Mouse (Mus musculus) hindbrain, embryonic 13.5 days (tissue): ENCODE results near the gene Fermt1. TPM values are rescaled to one million over a fixed set of nuclear protein-coding genes. Genes with fewer than 3 reads are reported as not detected.
A peak's percentile ranks its signal among the peaks of the same experiment; 100 is the strongest.

Source experiments
- ATAC-seq: fragments of 200-750 bp; cut with Nextera tagmentation; 2 replicates; pipeline ENCODE4 v1.8.0; 2017; ENCODE audit warnings: moderate TSS enrichment; ENCODE audit not compliant: low FRiP score
- H3K27ac ChIP-seq: fragments of 300-500 bp; sonication (generic); 2 replicates; pipeline ENCODE4 v1.5.1; 2015; ENCODE audit warnings: inconsistent platforms, mild to moderate bottlenecking, moderate library complexity
- H3K27me3 ChIP-seq: fragments of 300-500 bp; sonication (generic); 2 replicates; pipeline ENCODE4 v1.6.1; 2015; ENCODE audit warnings: mild to moderate bottlenecking, inconsistent platforms
- H3K36me3 ChIP-seq: fragments of 300-500 bp; sonication (generic); 2 replicates; pipeline ENCODE4 v1.6.1; 2015; ENCODE audit warnings: mild to moderate bottlenecking, inconsistent platforms
- H3K4me1 ChIP-seq: fragments of 300-500 bp; sonication (generic); replicated peaks from 2 replicates; pipeline ENCODE4 v1.6.1; 2015; ENCODE audit warnings: inconsistent platforms
- H3K4me2 ChIP-seq: fragments of 300-500 bp; sonication (generic); 2 replicates; pipeline ENCODE4 v1.6.1; 2015; ENCODE audit warnings: inconsistent platforms, mild to moderate bottlenecking, moderate library complexity
- H3K4me3 ChIP-seq: fragments of 300-500 bp; sonication (generic); 2 replicates; pipeline ENCODE4 v1.5.1; 2015; ENCODE audit warnings: mild to moderate bottlenecking, inconsistent platforms
- H3K9ac ChIP-seq: fragments of 300-500 bp; sonication (generic); 2 replicates; pipeline ENCODE4 v1.6.1; 2015; ENCODE audit warnings: mild to moderate bottlenecking, inconsistent platforms
- H3K9me3 ChIP-seq: fragments of 300-500 bp; sonication (generic); 2 replicates; pipeline ENCODE4 v1.6.1; 2016; ENCODE audit warnings: inconsistent platforms
- WGBS: fragments of 180-500 bp; shearing (Covaris S2); methylation state at CpG from one replicate; pipeline ENCODE4 v1.1.7; 2015; 5-methylcytosine and 5-hydroxymethylcytosine counted together
- polyA plus RNA-seq: library from polyadenylated mRNA; unstranded; fragments of >200 nt; fragmentation: Nextera tagmentation; extraction: Ambion mirVana; gene quantifications from 2 replicates; pipeline ENCODE4 v1.2.1, GENCODE M21; 2015

Fermt1 gene
- 0.66 TPM in 1 of 2 replicates, not detected in the other for polyA plus RNA-seq

GRCm38 (mm10) chr2:132945326-132946207, at the start of gene Fermt1:
Fermt1 (minus strand) TSS chr2:132945906.
- peak within 1 kb of the TSS; percentile 79 for H3K4me2 ChIP-seq
- H3K36me3 ChIP-seq: no peaks in the 10 kb centered on the region
- ATAC-seq: peak; percentile 77
- peaks cover 58% of the 10 kb centered on the region for H3K27me3 ChIP-seq
- WGBS: 5% methylated on average over 34 of the region's 37 CpGs
- no peak within 1 kb of the TSS for H3K27ac ChIP-seq
- peaks cover 15% of the 10 kb centered on the region for H3K4me1 ChIP-seq
- H3K9me3 ChIP-seq: no peaks in the 10 kb centered on the region
- H3K9ac ChIP-seq: peak within 1 kb of the TSS; percentile 65
- H3K4me3 ChIP-seq: peak within 1 kb of the TSS; percentile 46

DNA sequence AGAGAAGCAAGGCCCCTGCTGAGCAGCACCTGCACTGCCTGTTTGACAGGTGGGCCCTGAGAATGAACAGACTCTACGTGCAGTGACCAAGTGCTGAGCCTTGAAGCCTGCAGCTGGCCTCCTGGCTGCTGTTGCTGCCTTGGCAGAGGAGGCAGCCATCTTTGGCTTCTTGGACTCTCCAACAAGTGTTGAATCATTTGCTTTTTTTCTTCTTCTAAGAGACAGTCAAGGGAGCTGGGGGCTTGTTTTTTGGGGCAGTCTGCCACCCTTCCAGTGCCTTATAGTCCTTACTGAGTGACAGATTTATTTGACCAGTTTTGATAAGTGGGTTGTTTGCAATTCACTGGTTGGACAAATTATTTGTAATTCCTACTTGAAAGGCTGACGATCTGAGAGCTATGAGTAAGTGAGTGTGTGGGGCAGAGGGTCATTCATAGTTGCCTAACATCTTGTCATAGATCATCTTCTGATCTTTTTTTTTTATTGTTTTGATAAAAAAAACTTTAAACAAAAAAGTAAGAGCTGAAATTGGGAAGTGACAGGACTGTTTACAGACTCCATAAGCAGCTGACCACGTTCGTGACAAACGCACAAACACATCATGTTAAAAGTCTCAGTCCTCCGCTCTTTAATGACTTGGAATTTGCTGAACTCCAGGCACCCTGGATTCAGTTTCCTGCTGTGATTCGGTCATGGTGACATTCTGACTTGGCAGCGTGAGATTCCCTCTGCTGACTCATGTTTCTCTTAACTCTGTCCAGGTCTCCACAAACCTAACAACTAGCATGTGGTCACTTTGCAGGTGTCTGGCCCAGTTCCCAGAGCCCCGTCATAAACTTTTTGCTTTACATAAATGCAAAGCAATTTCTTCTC, 47.2 kb upstream of the Fermt1 start:
- H3K4me3 ChIP-seq: no peak overlapping the region
- no peaks in the 10 kb centered on the region for H3K9me3 ChIP-seq
- WGBS: 78% methylated on average over 9 of the region's 9 CpGs
- H3K27ac ChIP-seq: no peak overlapping the region
- no peaks in the 10 kb centered on the region for H3K36me3 ChIP-seq
- no peak for ATAC-seq
- no peaks in the 10 kb centered on the region for H3K27me3 ChIP-seq
- H3K4me2 ChIP-seq: no peak overlapping the region
- no peaks in the 10 kb centered on the region for H3K4me1 ChIP-seq
- H3K9ac ChIP-seq: no peak overlapping the region

GRCm38 (mm10) chr2:132989778-132990564, 44.3 kb upstream of the Fermt1 start:
- Histone ChIP-seq H3K9me3 (no peaks in the 10 kb centered on the region), H3K4me2 (no peak overlapping the region), H3K27ac (0 out of 2 replicates have a peak overlapping the region, but pooled peaks have one; percentile 0), H3K27me3 (no peaks in the 10 kb centered on the region), H3K4me3 (no peak overlapping the region), H3K9ac (no peak overlapping the region), H3K4me1 (no peaks in the 10 kb centered on the region), H3K36me3 (no peaks in the 10 kb centered on the region)
- WGBS: 64% methylated on average over 11 of the region's 11 CpGs
- peak; percentile 43; the same call in 1 of the 2 replicates for ATAC-seq

DNA sequence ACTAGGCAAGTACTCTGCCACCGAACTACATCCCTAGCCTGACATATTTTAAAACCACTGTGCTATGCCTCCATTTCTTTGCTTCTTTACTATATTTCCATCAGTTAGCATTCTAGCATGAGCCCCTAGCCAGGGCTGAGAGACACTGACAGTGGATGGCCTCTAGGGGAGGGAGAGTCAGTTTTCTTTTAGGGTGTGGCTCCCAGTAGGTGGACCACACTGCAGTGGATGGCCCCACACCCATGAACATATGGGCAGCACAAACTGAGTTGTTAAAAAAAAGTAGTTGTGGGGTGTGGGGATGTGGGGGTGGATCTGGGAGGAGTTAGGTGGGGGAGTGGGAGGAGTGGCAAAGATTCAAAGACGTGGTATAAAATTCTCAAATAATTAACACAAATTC, 27.6 kb upstream of the Fermt1 start:
- Histone ChIP-seq H3K9me3 (no peaks in the 10 kb centered on the region; the same call in 1 of the 2 replicates), H3K9ac (no peak overlapping the region), H3K4me1 (no peaks in the 10 kb centered on the region), H3K4me3 (no peak overlapping the region), H3K27me3 (no peaks in the 10 kb centered on the region), H3K36me3 (no peaks in the 10 kb centered on the region), H3K27ac (no peak overlapping the region), H3K4me2 (no peak overlapping the region)
- 90% methylated on average over 2 of the region's 2 CpGs for WGBS
- no peak for ATAC-seq

DNA sequence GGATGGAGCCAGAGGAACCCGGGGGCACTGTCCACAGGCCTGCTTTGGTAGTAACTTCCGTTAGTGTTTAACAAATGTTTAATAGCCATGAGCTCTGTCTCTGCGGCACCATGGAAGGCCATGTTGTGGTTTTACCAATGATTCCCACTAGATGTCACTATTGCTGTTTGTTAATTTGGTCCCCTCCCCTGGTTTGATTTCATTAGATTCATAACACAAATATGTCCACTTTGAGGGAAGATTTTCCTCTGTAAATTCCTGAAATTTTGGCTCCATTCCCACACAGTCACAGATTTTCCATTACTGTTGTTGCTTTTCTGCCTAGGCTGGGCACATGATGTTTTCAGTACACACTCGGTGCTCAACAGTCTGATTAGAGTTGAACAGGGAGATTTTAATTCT, 25.1 kb upstream of the Fermt1 start:
- Histone ChIP-seq H3K4me3 (no peak overlapping the region), H3K27ac (no peak overlapping the region), H3K27me3 (no peaks in the 10 kb centered on the region), H3K4me1 (no peaks in the 10 kb centered on the region), H3K9me3 (no peaks in the 10 kb centered on the region; the same call in 1 of the 2 replicates), H3K36me3 (no peaks in the 10 kb centered on the region), H3K4me2 (no peak overlapping the region), H3K9ac (no peak overlapping the region)
- 41% methylated on average over 4 of the region's 4 CpGs for WGBS
- ATAC-seq: no peak; the same call in 1 of the 2 replicates

- WGBS: 87% methylated on average over 1 of the region's 1 CpGs
- no peak overlapping the region for H3K4me3 ChIP-seq
- ATAC-seq: no peak
- H3K27me3 ChIP-seq: no peaks in the 10 kb centered on the region
- H3K27ac ChIP-seq: no peak overlapping the region
- H3K4me2 ChIP-seq: no peak overlapping the region
- no peaks in the 10 kb centered on the region for H3K4me1 ChIP-seq
- H3K9ac ChIP-seq: no peak overlapping the region
- no peaks in the 10 kb centered on the region for H3K9me3 ChIP-seq
- H3K36me3 ChIP-seq: no peaks in the 10 kb centered on the region
Measured at GRCm38 (mm10) chr2:132957786-132958185, 12.1 kb upstream of the Fermt1 start.

DNA sequence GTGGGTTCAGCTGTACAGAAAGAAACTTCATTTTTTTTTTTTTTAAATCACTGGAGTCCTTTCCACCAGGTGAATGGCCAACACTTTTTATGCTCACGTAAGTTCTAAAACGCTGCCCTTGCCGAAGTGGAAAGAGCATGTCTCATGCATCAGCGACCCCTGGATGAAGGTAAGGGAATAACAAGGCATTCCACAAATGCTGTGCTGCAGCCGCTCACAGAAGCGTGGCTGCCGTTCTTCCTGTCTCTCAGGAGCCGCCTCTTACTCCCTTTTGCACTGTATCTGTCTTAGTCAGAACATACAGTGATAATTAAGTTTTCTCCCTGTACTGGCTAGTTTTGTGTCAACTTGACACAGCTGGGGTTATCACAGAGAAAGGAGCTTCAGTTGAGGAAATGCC, 6.5 kb upstream of the Fermt1 start:
- H3K36me3 ChIP-seq: no peaks in the 10 kb centered on the region
- no peak overlapping the region for H3K27ac ChIP-seq
- peak; percentile 54; the same call in 1 of the 2 replicates for ATAC-seq
- no peaks in the 10 kb centered on the region for H3K9me3 ChIP-seq
- no peaks in the 10 kb centered on the region for H3K4me1 ChIP-seq
- WGBS: 7% methylated on average over 8 of the region's 8 CpGs
- no peak overlapping the region for H3K4me2 ChIP-seq
- peaks cover 14% of the 10 kb centered on the region; the same call in 1 of the 2 replicates for H3K27me3 ChIP-seq
- H3K4me3 ChIP-seq: no peak overlapping the region
- H3K9ac ChIP-seq: no peak overlapping the region

DNA sequence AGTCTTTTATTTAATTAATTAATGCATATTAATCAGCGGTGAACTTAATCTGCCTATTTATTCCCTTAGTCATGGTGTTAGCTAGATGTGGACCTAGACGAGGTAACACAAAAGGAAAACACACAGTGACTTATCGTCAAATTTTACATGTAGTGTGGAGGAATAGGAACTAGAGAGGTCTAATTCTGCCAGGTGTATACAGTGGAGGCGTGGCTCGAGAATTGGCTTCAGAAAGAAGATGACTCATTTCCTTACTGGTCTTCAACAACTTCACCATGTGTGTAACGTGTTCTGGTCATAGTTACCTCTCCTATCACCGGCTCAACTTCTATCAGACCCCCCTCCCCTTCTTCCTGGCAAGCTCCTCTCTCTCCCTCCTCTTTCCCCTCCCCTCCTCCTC, 2.5 kb upstream of the Fermt1 start:
- Histone ChIP-seq H3K4me1 (peaks cover 15% of the 10 kb centered on the region), H3K27ac (no peak overlapping the region), H3K4me3 (no peak overlapping the region), H3K9me3 (no peaks in the 10 kb centered on the region), H3K36me3 (no peaks in the 10 kb centered on the region), H3K27me3 (peaks cover 53% of the 10 kb centered on the region), H3K4me2 (no peak overlapping the region), H3K9ac (no peak overlapping the region)
- ATAC-seq: no peak
- WGBS: 83% methylated on average over 7 of the region's 7 CpGs

DNA sequence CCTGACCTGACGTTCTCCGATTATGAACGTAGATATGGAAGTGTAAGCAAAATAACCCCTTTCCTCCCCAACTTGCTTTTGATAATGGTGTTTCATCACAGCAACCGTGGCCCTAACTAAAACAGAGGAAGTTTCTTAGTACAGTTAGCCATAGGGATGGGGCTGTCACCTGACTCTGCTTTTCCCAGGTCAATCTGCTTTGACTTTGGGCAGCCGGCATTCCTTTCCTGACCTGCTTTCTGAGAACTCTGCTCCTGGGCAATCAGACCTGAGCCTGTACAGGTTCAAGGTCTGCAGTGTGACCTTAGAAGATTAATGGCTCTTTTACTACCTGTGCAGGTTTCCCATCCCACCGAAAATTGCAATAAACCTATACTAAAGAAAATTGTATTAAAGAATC, 1.3 kb upstream of the Fermt1 start:
- Histone ChIP-seq H3K4me1 (peaks cover 15% of the 10 kb centered on the region), H3K9me3 (no peaks in the 10 kb centered on the region), H3K36me3 (no peaks in the 10 kb centered on the region), H3K27ac (no peak overlapping the region), H3K4me2 (no peak overlapping the region), H3K4me3 (no peak overlapping the region), H3K9ac (no peak overlapping the region), H3K27me3 (peaks cover 59% of the 10 kb centered on the region)
- no peak for ATAC-seq
- 82% methylated on average over 6 of the region's 6 CpGs for WGBS

DNA sequence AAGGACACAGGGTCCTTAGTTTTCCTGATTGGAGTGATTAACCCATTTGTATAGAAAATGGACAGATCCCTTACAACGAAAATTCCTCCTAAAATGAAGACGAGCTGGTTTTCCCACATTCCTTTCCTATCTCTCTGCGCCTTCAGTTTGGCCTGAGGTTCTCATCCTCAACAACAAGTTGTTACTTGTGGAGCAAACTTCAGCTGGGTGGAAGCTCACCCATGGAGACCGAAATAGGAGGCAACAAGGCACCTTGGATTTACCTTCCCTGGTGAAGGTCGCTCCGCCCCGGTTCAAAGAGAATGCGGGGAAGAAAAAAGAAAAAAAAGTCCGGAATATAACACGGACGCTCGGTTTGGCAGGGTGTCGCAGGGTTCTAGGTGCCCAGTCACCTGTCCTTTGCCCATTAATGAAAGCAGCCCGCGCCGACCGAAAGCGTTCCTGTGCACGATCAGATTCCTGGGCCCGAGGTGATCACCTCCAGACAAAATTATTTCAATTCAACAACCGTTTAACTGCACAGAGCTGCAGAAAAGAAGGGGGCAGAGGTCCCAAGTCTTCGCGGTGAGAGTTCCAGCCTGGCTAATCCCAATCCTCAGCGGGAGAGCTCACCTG, 888 bp downstream of the Fermt1 start:
- peak overlapping the region; percentile 46 for H3K4me3 ChIP-seq
- peak overlapping the region; percentile 79 for H3K4me2 ChIP-seq
- no peaks in the 10 kb centered on the region for H3K9me3 ChIP-seq
- no peak overlapping the region for H3K27ac ChIP-seq
- H3K4me1 ChIP-seq: peaks cover 15% of the 10 kb centered on the region
- no peaks in the 10 kb centered on the region for H3K36me3 ChIP-seq
- 8% methylated on average over 24 of the region's 24 CpGs for WGBS
- peaks cover 56% of the 10 kb centered on the region for H3K27me3 ChIP-seq
- peak overlapping the region; percentile 65 for H3K9ac ChIP-seq
- no peak for ATAC-seq

DNA sequence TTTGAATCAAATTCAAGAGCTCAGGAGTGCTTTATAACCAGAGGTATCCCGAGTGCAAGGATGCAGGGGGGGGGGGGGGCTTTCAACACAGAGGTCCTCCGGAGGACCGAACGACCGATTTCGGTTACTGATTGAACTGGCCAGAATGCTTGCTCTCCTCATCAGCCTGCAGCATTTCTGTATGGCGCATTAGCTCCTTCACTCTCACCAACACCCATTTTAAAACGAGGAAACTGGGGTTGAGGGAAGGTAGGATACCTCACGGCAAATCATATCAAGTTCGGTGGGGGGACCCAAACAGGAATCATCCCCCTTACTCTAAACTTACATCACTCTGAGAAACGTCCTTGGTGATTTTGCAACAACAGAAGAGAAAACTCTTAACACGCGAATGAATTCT, 1.7 kb downstream of the Fermt1 start:
- H3K4me3 ChIP-seq: no peak overlapping the region
- H3K36me3 ChIP-seq: no peaks in the 10 kb centered on the region
- H3K4me1 ChIP-seq: peaks cover 15% of the 10 kb centered on the region
- 31% methylated on average over 13 of the region's 13 CpGs for WGBS
- no peak for ATAC-seq
- H3K27ac ChIP-seq: no peak overlapping the region
- H3K9ac ChIP-seq: no peak overlapping the region
- no peak overlapping the region for H3K4me2 ChIP-seq
- H3K9me3 ChIP-seq: no peaks in the 10 kb centered on the region
- peaks cover 56% of the 10 kb centered on the region for H3K27me3 ChIP-seq
